Mouse (Mus musculus) left cerebral cortex, adult 2 months (tissue): ENCODE data around the gene Gabrp. TPM values are rescaled to one million over a fixed set of nuclear protein-coding genes. Genes with fewer than 3 reads are reported as not detected.

Experiments
- DNase-seq, 2 experiments: peaks; one replicate each; pipeline ENCODE4 v3.0.0; 2021 to 2022; ENCODE audit warnings: low spot score in 2 of 2, mixed read lengths in 1 of 2; ENCODE audit errors: extremely low spot score in 1 of 2
- H3K27ac ChIP-seq: fragments of 200-600 bp; 2 replicates; pipeline ENCODE4 v1.8.1; 2022
- H3K4me3 ChIP-seq: fragments of 200-600 bp; 2 replicates; pipeline ENCODE4 v1.8.1; 2022
- CTCF ChIP-seq: fragments of 200-600 bp; IDR thresholded peaks from 2 replicates; pipeline ENCODE4 v1.8.1; 2022; ENCODE audit warnings: antibody characterized with exemption, mild to moderate bottlenecking, moderate library complexity
- intact Hi-C: fragments of 180-260 bp; cut with DNase I; formaldehyde crosslinking; loops from one replicate; pipeline ENCODE4 v1.15.1; 2025
- total RNA-seq, 2 experiments: library from RNA; stranded (reverse); gene quantifications; 2 replicates each; pipeline ENCODE4 v1.2.3; 2021

Gabrp gene
- total RNA-seq, 2 experiments from 2014 or later, result not detected

GRCm38 (mm10) chr11:33563921-33564320 is 14.8 kb downstream of the Gabrp start:
- TF ChIP-seq CTCF, result no peak
- intact Hi-C loops, result no loop called here
- Histone ChIP-seq H3K4me3 (no peak overlapping the region), H3K27ac (no peak overlapping the region)
- DNase-seq, result no peak

GRCm38 (mm10) chr11:33554123-33554522 is 24.6 kb downstream of the Gabrp start:
- Histone ChIP-seq H3K27ac (no peak overlapping the region), H3K4me3 (no peak overlapping the region)
- TF ChIP-seq CTCF, result peak; percentile 56
- DNase-seq, result no peak
- intact Hi-C loops, result loop anchor here (1.0 kb wide), 1 partner anchor 378 kb away; no protein-coding TSS in a partner anchor

GRCm38 (mm10) chr11:33550861-33551560 is 27.7 kb downstream of the Gabrp start:
- TF ChIP-seq CTCF, result no peak
- intact Hi-C loops, result no loop called here
- DNase-seq, result no peak
- no peak overlapping the region for H3K4me3 ChIP-seq
- no peak overlapping the region for H3K27ac ChIP-seq

- Histone ChIP-seq H3K4me3 (no peak overlapping the region), H3K27ac (no peak overlapping the region)
- intact Hi-C loops, result no loop called here
- TF ChIP-seq CTCF, result no peak
- no peak for DNase-seq
These were observed 31.4 kb downstream of the Gabrp start for GRCm38 (mm10) chr11:33547386-33547785.

- no peak for TF ChIP-seq CTCF
- H3K4me3 ChIP-seq, result no peak overlapping the region
- H3K27ac ChIP-seq, result no peak overlapping the region
- intact Hi-C loops, result no loop called here
- DNase-seq, result no peak
These were observed 33.8 kb downstream of the Gabrp start for GRCm38 (mm10) chr11:33544945-33545344.

- Histone ChIP-seq H3K4me3 (no peak overlapping the region), H3K27ac (no peak overlapping the region)
- no peak for TF ChIP-seq CTCF
- DNase-seq, result no peak
- intact Hi-C loops, result no loop called here
These were observed 34.6 kb downstream of the Gabrp start for GRCm38 (mm10) chr11:33544121-33544520.

GRCm38 (mm10) chr11:33537390-33538125 is 41.2 kb downstream of the Gabrp start:
- no peak overlapping the region for H3K4me3 ChIP-seq
- intact Hi-C loops, result no loop called here
- no peak for DNase-seq
- TF ChIP-seq CTCF, result no peak
- no peak overlapping the region for H3K27ac ChIP-seq

- no peak for TF ChIP-seq CTCF
- intact Hi-C loops, result no loop called here
These were observed 42.1 kb downstream of the Gabrp start for GRCm38 (mm10) chr11:33536636-33537035.

GRCm38 (mm10) chr11:33534541-33534940 is 44.2 kb downstream of the Gabrp start:
- intact Hi-C loops, result no loop called here
- TF ChIP-seq CTCF, result no peak
- no peak overlapping the region for H3K4me3 ChIP-seq
- H3K27ac ChIP-seq, result no peak overlapping the region
- no peak for DNase-seq

More at GRCm38 (mm10) chr11:33536636-33537035, 42.1 kb downstream of the Gabrp start:
- Histone ChIP-seq H3K4me3 (no peak overlapping the region), H3K27ac (no peak overlapping the region)
- no peak for DNase-seq

GRCm38 (mm10) chr11:33533577-33533976 is 45.2 kb downstream of the Gabrp start:
- H3K4me3 ChIP-seq, result no peak overlapping the region
- intact Hi-C loops, result no loop called here
- H3K27ac ChIP-seq, result no peak overlapping the region
- TF ChIP-seq CTCF, result no peak
- DNase-seq, result no peak

- TF ChIP-seq CTCF, result no peak
- intact Hi-C loops, result no loop called here
These were observed 49.2 kb downstream of the Gabrp start for GRCm38 (mm10) chr11:33529576-33529975.

GRCm38 (mm10) chr11:33513376-33513991 is 65.3 kb downstream of the Gabrp start, which contains the start of gene Ranbp17:
Ranbp17 (minus strand) TSS chr11:33513746.
- DNase-seq, result peak; percentile 41 to 43
- Histone ChIP-seq H3K27ac (peak within 1 kb of the TSS; percentile 73), H3K4me3 (peak within 1 kb of the TSS; percentile 94)
- intact Hi-C loops, result no loop called here
- no peak for TF ChIP-seq CTCF

More at GRCm38 (mm10) chr11:33529576-33529975, 49.2 kb downstream of the Gabrp start:
- Histone ChIP-seq H3K4me3 (no peak overlapping the region), H3K27ac (no peak overlapping the region)
- no peak for DNase-seq
